Mouse (Mus musculus) embryonic facial prominence, embryonic 14.5 days (tissue): ENCODE measurements at regions not wholly inside any gene's neighbourhood (a gene's known extent, or its start where the extent isn't known, plus 50 kb on each side); places are given as distances from the start of the nearest gene placed in this dataset.
A peak's percentile ranks its signal among the peaks of the same experiment; 100 is the strongest.

Experiments
- ATAC-seq: fragments of 200-750 bp; cut with Nextera tagmentation; 2 replicates; pipeline ENCODE4 v1.8.0; 2017; ENCODE audit warnings: low read depth, moderate number of reproducible peaks, moderate TSS enrichment
- DNase-seq: peaks from one replicate; pipeline ENCODE4 v3.0.0-alpha.2; 2015; ENCODE audit warnings: low spot score
- H3K27ac ChIP-seq: fragments of 300-500 bp; sonication (generic); replicated peaks from 2 replicates; pipeline ENCODE4 v1.5.1; 2014; ENCODE audit warnings: low read depth, mild to moderate bottlenecking, low read length, moderate library complexity
- H3K27me3 ChIP-seq: fragments of 300-500 bp; sonication (generic); replicated peaks from 2 replicates; pipeline ENCODE4 v1.6.1; 2014; ENCODE audit warnings: low read length; ENCODE audit not compliant: control insufficient read depth, insufficient read depth
- H3K36me3 ChIP-seq: fragments of 300-500 bp; sonication (generic); 2 replicates; pipeline ENCODE4 v1.6.1; 2014; ENCODE audit warnings: low read length, mixed read lengths; ENCODE audit not compliant: control insufficient read depth, insufficient read depth
- H3K4me1 ChIP-seq: fragments of 300-500 bp; sonication (generic); 2 replicates; pipeline ENCODE4 v1.6.1; 2014; ENCODE audit warnings: antibody characterized with exemption, low read length; ENCODE audit not compliant: control insufficient read depth, insufficient read depth
- H3K4me2 ChIP-seq: fragments of 300-500 bp; sonication (generic); 2 replicates; pipeline ENCODE4 v1.6.1; 2014; ENCODE audit warnings: low read depth, mild to moderate bottlenecking, low read length, moderate library complexity, mixed read lengths
- H3K4me3 ChIP-seq: fragments of 300-500 bp; sonication (generic); 2 replicates; pipeline ENCODE4 v1.5.1; 2014; ENCODE audit warnings: low read depth, mild to moderate bottlenecking, low read length
- H3K9ac ChIP-seq: fragments of 300-500 bp; sonication (generic); 2 replicates; pipeline ENCODE4 v1.6.1; 2014; ENCODE audit warnings: low read depth, mild to moderate bottlenecking, low read length, moderate library complexity, mixed read lengths
- H3K9me3 ChIP-seq: fragments of 300-500 bp; sonication (generic); 2 replicates; pipeline ENCODE4 v1.6.1; 2016; ENCODE audit warnings: low read length; ENCODE audit not compliant: control insufficient read depth
- WGBS: fragments of 180-500 bp; shearing (Covaris S2); extraction: QIAGEN DNeasy Blood & Tissue Kit; methylation state at CpG from one replicate; pipeline ENCODE4 v1.1.7; 2014; 5-methylcytosine and 5-hydroxymethylcytosine counted together

- Histone ChIP-seq H3K4me2 (no peak overlapping the region), H3K9me3 (no peaks in the 10 kb centered on the region), H3K4me3 (no peak overlapping the region), H3K9ac (no peak overlapping the region), H3K4me1 (no peaks in the 10 kb centered on the region), H3K27ac (no peak overlapping the region), H3K27me3 (no peaks in the 10 kb centered on the region), H3K36me3 (no peaks in the 10 kb centered on the region)
- ATAC-seq = no peak
- 23% methylated on average over 1 of the region's 1 CpGs for WGBS
- DNase-seq = no peak
Measured at GRCm38 (mm10) chr3:70384235-70384634, 376.8 kb downstream of the Otol1 start.

GRCm38 (mm10) chr3:70385961-70386360 lies 378.5 kb downstream of the Otol1 start:
- DNase-seq (no peak), ATAC-seq (no peak)
- 78% methylated on average over 4 of the region's 4 CpGs for WGBS

GRCm38 (mm10) chr3:70401187-70401586 lies 393.8 kb downstream of the Otol1 start:
- H3K9ac ChIP-seq = no peak overlapping the region
- H3K27me3 ChIP-seq = no peaks in the 10 kb centered on the region
- 64% methylated on average over 2 of the region's 2 CpGs for WGBS
- ATAC-seq (no peak), DNase-seq (peak; percentile 29)
- H3K4me3 ChIP-seq = no peak overlapping the region
- H3K9me3 ChIP-seq = no peaks in the 10 kb centered on the region
- no peaks in the 10 kb centered on the region for H3K4me1 ChIP-seq
- H3K27ac ChIP-seq = no peak overlapping the region
- H3K36me3 ChIP-seq = no peaks in the 10 kb centered on the region
- no peak overlapping the region for H3K4me2 ChIP-seq

More at GRCm38 (mm10) chr3:70385961-70386360, 378.5 kb downstream of the Otol1 start:
- H3K36me3 ChIP-seq = no peaks in the 10 kb centered on the region
- no peak overlapping the region for H3K4me2 ChIP-seq
- no peaks in the 10 kb centered on the region for H3K27me3 ChIP-seq
- no peaks in the 10 kb centered on the region for H3K4me1 ChIP-seq
- no peak overlapping the region for H3K9ac ChIP-seq
- H3K9me3 ChIP-seq = no peaks in the 10 kb centered on the region
- no peak overlapping the region for H3K4me3 ChIP-seq
- H3K27ac ChIP-seq = no peak overlapping the region

GRCm38 (mm10) chr3:70406571-70406970 lies 399.2 kb downstream of the Otol1 start:
- Histone ChIP-seq H3K27ac (no peak overlapping the region), H3K36me3 (no peaks in the 10 kb centered on the region), H3K9ac (no peak overlapping the region), H3K27me3 (no peaks in the 10 kb centered on the region), H3K9me3 (no peaks in the 10 kb centered on the region), H3K4me2 (no peak overlapping the region), H3K4me3 (no peak overlapping the region), H3K4me1 (no peaks in the 10 kb centered on the region)
- WGBS = 94% methylated on average over 1 of the region's 1 CpGs
- DNase-seq = no peak
- no peak for ATAC-seq

GRCm38 (mm10) chr3:70418273-70418672 lies 410.9 kb downstream of the Otol1 start:
- H3K4me1 ChIP-seq = no peaks in the 10 kb centered on the region
- no peaks in the 10 kb centered on the region for H3K36me3 ChIP-seq
- H3K4me3 ChIP-seq = no peak overlapping the region
- WGBS = 49% methylated on average over 4 of the region's 4 CpGs
- H3K27me3 ChIP-seq = no peaks in the 10 kb centered on the region
- no peak overlapping the region for H3K27ac ChIP-seq
- ATAC-seq (no peak), DNase-seq (no peak)
- H3K9me3 ChIP-seq = no peaks in the 10 kb centered on the region
- H3K4me2 ChIP-seq = no peak overlapping the region
- no peak overlapping the region for H3K9ac ChIP-seq

GRCm38 (mm10) chr3:70422016-70422415 lies 414.6 kb downstream of the Otol1 start:
- Histone ChIP-seq H3K9me3 (no peaks in the 10 kb centered on the region), H3K27ac (no peak overlapping the region), H3K27me3 (no peaks in the 10 kb centered on the region), H3K9ac (no peak overlapping the region), H3K4me2 (no peak overlapping the region), H3K4me3 (no peak overlapping the region), H3K36me3 (no peaks in the 10 kb centered on the region), H3K4me1 (no peaks in the 10 kb centered on the region)
- WGBS = 92% methylated on average over 1 of the region's 1 CpGs
- DNase-seq = no peak
- ATAC-seq = no peak

- Histone ChIP-seq H3K4me2 (no peak overlapping the region), H3K4me3 (no peak overlapping the region), H3K27ac (no peak overlapping the region), H3K9me3 (no peaks in the 10 kb centered on the region), H3K36me3 (no peaks in the 10 kb centered on the region), H3K4me1 (no peaks in the 10 kb centered on the region), H3K9ac (no peak overlapping the region), H3K27me3 (no peaks in the 10 kb centered on the region)
- WGBS = 62% methylated on average over 3 of the region's 3 CpGs
- DNase-seq (no peak), ATAC-seq (no peak)
Measured at GRCm38 (mm10) chr3:70422669-70423068, 415.3 kb downstream of the Otol1 start.

- H3K9me3 ChIP-seq = no peaks in the 10 kb centered on the region
- H3K4me1 ChIP-seq = no peaks in the 10 kb centered on the region
- H3K27me3 ChIP-seq = no peaks in the 10 kb centered on the region
- ATAC-seq (no peak), DNase-seq (peak; percentile 45)
- 64% methylated on average over 4 of the region's 4 CpGs for WGBS
- no peaks in the 10 kb centered on the region for H3K36me3 ChIP-seq
- no peak overlapping the region for H3K4me3 ChIP-seq
- H3K4me2 ChIP-seq = no peak overlapping the region
- no peak overlapping the region for H3K27ac ChIP-seq
- H3K9ac ChIP-seq = no peak overlapping the region
Measured at GRCm38 (mm10) chr3:70436671-70437070, 429.3 kb downstream of the Otol1 start.

- ATAC-seq (no peak), DNase-seq (peak; percentile 81)
- no peak overlapping the region for H3K9ac ChIP-seq
- no peaks in the 10 kb centered on the region for H3K4me1 ChIP-seq
- H3K4me3 ChIP-seq = no peak overlapping the region
- H3K36me3 ChIP-seq = no peaks in the 10 kb centered on the region
- no peaks in the 10 kb centered on the region for H3K9me3 ChIP-seq
- no peak overlapping the region for H3K27ac ChIP-seq
- WGBS = 29% methylated on average over 2 of the region's 2 CpGs
- no peaks in the 10 kb centered on the region for H3K27me3 ChIP-seq
- H3K4me2 ChIP-seq = no peak overlapping the region
Measured at GRCm38 (mm10) chr3:70457181-70457847, 449.9 kb downstream of the Otol1 start.
